Mouse (Mus musculus) cerebellum, postnatal 25 days (tissue): ENCODE data around the gene Mpp2.

Experiments
- DNase-seq, 2 experiments: peaks; one replicate each; pipeline ENCODE4 v3.0.0; 2021; ENCODE audit warnings: mixed read lengths in 2 of 2

The Mpp2 gene

DNA sequence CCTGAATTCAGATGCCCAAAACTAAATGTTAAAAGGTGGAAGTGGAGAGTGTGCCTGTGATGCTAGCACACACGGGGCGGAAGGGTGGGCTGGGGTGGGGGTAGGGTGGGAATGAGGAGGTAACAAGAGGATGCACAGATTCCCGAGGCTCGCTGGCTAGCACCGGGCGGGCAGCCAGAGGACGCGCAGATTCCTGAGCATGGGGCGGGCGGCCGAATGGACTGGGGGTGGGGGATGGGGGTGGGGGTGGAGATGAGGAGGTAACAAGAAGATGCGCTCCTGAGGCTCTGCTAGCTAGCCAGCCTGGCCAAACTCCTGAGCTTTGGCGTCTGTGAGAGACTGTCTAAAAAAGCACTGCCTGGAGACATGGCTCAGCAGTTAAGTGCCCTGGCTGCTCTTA lies 17.9 kb downstream of the Mpp2 start:
- peak in 1 of 2 experiments; percentile 58 for DNase-seq

DNA sequence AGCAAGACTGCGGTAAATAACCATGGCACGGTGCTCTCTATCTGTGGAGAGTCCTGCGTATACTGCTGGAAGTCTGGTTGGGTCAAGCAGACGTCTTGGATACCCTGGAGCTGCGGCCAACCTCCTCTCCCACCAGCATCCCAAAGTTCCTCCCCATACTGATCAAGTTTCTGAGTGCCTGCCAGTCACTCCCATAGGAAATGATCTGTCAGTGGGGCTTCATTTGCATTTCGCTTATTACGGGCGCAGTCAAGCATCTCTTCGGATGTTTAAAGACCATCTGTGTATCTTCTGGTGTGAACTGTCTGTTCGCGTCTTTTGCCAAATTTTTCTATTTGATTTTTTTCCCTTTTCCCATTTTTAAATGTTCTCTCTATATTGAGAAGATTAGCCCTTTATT lies 18.7 kb downstream of the Mpp2 start:
- DNase-seq: no peak

- no peak for DNase-seq
These were observed 19.3 kb downstream of the Mpp2 start for GRCm38 (mm10) chr11:102068969-102069368.

DNA sequence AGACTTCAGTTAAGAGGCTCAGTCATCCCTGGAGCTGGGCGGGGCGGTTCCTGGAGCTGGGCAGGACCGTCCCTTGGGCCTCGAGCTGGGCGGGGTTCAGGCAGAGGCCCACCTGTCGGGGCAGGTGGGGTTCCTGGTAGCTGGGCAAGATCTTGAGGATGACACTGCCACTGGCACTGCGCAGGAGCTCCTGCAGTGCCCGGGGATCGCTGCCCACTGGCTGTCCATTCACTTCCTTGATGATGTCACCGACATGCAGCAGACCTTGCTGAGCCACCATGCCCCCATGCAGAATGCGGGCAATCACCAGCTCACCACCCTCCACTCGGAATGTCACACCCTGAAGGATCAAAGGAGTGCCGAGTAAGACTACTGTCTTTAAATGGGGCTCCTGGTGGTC lies 25.2 kb downstream of the Mpp2 start:
- DNase-seq: peak; percentile 66 to 71

- DNase-seq: no peak
These were observed 26.3 kb downstream of the Mpp2 start for GRCm38 (mm10) chr11:102061941-102062473.

DNA sequence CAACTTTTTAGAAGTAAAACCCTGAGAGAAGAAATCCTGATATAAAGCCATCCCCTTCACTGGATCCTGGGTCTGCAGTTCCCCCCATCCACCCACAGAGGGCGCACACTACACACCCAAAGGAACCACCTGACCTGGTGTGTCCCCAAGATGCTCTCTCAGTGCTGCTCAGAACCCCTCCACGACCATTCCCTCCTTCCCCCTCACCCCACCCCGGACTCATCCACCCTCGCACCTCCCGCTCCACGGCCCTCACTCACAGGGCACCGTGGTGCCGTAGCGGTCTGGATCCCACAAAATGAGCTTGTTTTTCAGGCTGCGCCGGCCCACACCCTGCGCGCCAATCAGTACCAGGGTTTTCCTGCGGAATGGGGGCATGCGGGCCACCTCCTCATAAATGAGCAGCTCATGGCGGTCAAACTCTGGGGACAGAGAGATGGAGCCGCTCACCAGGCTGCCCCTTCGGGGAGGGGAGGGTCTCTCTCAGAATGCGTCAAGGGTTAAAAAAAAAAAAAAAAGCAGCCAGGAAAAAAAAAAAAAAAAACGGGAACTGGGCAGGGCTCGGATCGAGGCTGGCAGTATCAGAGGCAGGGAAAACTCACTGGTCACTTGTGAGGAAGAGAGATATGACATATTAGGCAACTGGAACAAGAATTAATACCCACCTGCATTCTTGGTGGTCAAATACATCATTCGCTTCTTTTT lies 26.9 kb downstream of the Mpp2 start:
- peak; percentile 87 to 88 for DNase-seq

DNA sequence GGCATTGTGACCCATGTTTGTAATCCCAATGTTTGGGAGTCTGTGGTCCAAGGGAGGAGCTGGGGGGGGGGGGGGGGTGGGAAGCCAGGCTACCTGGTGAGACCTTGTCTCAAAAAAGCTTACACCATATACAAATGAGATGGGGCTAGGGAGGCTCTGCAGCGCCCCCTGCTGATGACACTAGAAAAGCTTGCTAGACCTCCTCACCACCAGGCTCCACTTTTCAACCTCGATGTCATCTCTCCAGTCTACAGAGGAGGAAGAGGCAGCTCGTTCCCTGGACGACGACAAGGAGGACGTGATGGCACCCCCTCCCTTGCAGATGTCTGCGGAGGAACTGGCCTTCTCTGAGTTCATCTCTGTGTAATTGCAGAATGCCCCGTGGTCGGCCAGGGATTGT lies 34.5 kb downstream of the Mpp2 start:
- peak; percentile 76 to 85 for DNase-seq

GRCm38 (mm10) chr11:102053183-102053582 lies 35.1 kb downstream of the Mpp2 start:
- DNase-seq: no peak

- DNase-seq: no peak
These were observed 35.6 kb downstream of the Mpp2 start for GRCm38 (mm10) chr11:102052697-102053096.

- DNase-seq: no peak
These were observed 36.4 kb downstream of the Mpp2 start for GRCm38 (mm10) chr11:102051954-102052353.

- DNase-seq: no peak
These were observed 36.8 kb downstream of the Mpp2 start for GRCm38 (mm10) chr11:102051541-102051940.

DNA sequence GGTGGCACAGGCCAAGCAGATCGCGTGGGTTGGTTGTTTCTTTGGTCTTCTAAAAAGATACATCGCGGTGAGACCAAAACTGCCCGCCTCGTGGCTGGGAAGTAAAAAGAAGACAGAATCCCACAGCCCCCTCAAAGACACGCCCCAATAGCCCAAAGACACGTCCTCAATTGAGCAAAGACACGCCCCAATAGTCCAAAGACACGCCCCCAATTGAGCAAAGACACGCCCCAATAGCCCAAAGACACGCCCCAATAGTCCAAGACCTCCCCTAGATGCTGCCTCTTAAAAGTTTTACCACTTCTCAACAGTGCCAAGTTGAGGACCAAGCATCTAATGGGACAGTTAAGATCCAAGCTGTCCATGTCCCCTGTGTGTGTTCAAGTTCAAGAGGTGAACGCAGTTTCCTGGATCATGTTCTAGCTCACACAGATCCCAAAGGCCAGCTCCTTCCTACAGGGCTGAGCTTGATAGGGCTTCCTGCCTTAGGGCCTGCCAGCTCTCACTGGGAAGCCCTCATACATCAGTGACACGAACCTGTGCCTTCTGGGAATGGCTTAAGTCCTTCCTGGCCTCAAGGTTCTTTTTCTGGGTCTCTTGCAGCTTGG lies 38.3 kb downstream of the Mpp2 start:
- DNase-seq: no peak

DNA sequence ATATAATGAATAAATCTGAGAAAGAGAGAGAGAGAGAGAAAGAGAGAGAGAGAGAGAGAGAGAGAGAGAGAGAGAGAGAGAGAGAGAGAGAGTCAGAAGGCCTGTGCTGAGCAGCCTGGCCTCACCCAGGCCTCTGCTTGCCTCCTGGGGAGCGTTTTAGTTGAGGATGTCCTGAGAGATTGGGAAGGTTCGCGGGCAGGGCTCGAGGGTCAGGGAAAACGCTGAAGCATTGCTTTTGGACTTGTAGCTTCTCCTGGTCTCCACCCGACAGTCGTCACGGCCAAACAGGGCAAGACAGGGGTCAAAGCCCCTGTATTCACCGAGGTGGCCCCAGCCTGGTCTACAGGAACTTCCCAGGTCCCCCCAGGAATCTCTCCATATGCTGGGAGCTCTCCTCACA lies 41.7 kb downstream of the Mpp2 start:
- no peak for DNase-seq

GRCm38 (mm10) chr11:102044691-102045212 lies 43.6 kb downstream of the Mpp2 start:
- no peak for DNase-seq

DNA sequence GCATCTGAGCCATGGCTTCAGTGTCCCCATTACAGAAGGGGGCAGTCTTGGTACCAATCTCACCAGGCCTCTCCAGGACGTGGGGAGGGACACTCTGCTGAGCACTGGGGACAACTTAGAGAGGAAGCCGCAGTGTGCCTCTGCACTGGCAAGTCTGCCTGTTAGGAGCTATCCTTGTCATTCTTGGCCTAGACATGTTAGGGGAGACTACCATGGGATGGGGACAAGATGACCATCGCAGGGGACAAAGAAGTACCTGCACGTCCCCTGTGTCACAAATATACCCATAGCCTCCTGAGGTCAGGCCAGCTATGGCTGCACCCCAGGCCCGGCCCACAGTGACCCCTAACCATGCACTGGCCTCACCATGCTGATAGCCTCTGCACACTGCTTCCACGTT lies 44.9 kb downstream of the Mpp2 start:
- DNase-seq: no peak

DNA sequence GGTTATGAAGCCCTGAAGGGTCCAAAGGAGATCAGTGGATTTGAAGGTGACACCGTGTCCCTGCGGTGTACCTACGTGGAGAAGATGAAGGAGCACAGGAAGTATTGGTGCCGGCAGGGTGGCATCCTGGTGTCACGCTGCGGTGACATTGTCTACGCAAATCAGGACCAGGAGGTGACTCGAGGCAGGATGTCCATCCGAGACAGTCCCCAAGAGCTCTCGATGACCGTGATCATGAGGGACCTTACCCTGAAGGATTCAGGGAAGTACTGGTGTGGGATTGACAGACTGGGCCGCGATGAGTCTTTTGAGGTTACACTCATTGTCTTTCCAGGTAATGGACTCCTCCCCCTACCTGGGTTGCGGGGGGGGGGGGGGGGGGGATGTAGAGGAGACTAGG lies 45.3 kb downstream of the Mpp2 start:
- DNase-seq: no peak

DNA sequence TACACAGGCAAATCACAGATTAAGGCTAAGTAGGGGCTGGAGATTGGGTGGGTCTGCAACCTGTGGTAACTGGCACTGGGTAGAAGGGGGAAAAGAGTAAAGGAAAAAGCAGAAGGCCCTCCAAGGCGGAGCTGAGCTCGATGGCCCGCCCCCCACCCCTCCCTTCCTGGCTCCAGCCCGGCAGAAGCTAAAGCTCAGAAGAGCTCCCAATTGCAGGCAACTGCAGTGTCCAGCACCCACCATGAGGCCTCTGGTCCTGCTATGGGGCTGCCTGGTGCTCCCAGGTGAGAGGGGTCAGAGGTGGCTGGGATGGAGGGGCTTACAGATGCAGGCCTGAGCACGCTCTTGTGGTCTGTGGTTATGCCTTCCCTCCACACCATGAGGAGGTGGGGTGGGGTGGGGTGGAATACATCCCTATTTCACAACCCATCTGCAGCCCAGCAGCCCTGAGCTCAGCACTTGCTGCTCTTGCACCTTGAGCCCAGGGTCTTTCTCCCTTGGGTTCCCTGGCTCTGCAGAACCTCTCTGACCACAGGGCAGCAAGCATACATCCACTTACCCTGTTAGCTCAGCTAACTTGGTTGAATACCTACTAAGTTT lies 46.9 kb downstream of the Mpp2 start, which contains the start of gene Cd300lg:
Gene Cd300lg (plus strand): TSS at position 160 of the 600 bp plus-strand sequence.
- DNase-seq: no peak

GRCm38 (mm10) chr11:102040646-102041045 lies 47.7 kb downstream of the Mpp2 start:
- DNase-seq: peak in 1 of 2 experiments; percentile 49

DNA sequence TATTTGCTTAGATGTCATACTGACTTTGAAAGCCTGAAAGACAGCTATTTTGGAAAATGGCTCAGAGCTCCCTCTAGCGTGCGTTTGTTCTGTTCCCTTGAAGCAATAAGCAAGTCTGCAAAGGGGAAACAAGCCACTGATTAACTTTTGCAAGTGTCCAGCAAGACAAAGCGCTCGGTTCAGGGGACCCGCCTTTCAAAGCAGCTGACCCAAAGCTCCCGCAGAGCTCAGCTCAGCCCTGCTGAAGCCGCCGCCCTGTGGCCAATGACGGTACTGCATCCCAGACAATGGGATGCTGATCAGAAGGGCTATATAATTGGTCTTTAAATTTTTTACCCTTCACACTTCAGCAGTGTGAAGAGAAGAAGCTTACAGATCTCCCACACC lies 48.2 kb downstream of the Mpp2 start:
- peak; percentile 90 to 96 for DNase-seq

DNA sequence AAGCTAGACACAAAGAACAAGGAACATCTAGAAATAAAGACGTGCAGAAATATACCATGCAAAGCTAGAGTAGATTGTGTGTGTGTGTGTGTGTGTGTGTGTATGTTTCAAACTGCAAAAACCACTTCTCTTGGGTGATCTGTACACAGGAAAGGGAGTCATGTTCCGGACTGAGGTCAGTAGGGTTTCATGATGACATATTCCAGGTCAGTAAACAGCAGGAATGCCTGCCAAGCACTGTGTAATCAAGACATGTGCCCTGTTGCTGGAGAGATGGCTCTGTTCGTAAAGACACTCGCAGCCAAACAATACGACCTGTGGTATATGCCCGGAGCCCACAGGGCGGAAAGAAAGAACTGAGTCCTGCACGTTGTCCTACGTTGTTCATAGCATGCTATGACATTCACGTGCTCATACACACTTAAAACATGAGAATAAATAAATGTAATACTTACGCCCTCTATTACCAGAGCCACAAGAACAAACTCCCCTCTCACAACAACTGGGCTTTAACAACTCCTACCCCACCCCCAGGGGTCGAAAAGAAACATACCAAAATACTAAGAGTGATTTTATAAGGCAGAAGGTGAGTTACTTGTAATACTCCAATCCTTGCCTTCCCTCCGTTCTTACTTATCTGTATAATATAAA lies 48.7 kb downstream of the Mpp2 start:
- DNase-seq: no peak

DNA sequence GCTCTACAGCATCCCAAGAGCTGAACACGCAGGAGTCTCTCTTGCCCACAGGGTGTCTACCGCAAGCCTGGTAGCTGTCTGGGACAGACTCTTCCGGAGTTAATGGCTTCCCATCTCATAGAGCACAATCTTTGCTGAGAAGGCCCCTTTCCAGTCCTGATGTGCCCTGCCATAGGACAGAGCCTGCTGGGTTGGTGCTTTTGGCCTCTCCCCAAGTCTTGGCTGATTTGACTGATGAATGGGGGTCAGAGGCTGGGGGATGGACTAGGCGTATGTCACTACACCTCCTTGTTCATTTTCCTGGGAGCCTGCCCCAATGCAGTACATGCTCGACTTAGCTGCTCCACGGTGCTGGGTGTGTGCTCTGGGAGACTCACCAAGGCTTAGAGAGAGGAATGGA lies 50.5 kb downstream of the Mpp2 start:
- DNase-seq: peak in 1 of 2 experiments; percentile 47

DNA sequence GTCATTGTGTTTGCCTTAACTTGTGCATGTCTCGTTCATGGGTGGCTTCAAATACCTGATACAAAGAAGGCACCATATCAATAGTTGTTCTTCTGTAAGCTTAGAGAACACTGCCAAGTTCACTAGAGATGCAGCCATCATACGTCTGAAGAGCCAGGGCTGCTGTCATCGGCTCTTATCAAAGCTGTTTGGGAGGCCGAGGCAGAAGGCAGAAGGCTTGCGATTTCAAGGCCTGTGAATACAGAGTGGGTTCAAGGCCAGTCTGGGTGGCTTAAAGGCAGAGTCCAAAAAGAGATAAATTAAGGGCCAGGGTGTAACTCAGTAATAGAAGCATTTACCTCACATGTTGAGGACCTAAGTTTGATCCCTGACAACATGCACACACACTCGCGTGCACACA lies 52.0 kb downstream of the Mpp2 start:
- DNase-seq: no peak

DNA sequence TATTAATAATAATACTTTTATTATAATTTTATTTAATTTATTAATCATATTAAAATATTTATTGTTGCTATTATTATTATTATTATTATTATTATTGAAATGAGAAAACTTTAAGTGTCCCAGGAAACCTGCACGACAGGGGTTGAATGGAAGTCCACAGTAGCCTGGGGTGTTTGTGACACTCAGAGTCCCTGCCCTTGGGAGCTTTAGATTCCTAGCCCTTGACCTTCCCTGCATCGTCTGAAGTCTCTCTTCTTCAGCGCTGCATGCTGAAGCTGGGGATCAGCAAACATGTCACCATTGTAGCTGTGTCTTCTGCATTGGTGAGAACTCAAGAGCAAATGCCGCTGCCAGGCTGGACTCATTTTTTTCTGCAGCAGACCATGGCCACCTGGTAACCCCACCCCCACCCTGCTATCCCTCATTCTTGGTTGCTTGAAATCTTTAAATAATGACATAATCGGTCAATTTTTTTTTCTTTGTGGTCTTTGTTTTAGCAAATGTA lies 52.8 kb downstream of the Mpp2 start:
- DNase-seq: peak in 1 of 2 experiments; percentile 45
